Mouse (Mus musculus): ENCODE measurements at regions not wholly inside any gene's neighbourhood (a gene's known extent, or its start where the extent isn't known, plus 50 kb on each side); places are given as distances from the start of the nearest gene placed in this dataset.

DNA sequence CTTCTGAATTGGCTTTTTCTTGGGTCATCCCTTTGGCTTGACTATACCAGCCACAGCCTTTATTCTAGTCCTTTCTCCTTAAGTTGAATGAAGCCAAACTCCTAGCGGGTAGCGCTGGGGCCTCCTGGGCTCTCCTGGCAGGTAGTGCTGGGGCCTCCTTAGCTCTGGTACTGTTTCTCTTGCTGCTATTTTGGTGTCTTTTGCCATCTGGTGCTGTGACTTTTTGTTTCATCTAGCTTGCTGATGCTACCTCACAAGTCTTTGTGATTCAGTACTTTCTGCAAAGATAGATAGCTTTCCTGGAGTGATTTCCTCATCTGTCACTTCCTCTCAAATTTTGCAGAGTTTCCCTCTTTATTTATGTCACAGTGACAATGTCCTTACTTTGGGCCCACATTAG, 90.1 kb downstream of the Tmem200c start:
- Histone ChIP-seq H3K27me3 (replicated peaks) (no peaks in the 10 kb centered on the region), H3K27ac (ENCODE audit: insufficient read depth, low read depth) (no peak overlapping the region), H3K4me1 (ENCODE audit: control insufficient read depth in 1 of 2, insufficient read depth in 2 of 2) (no peaks in the 10 kb centered on the region), H3K9ac (ENCODE audit: insufficient read depth, low read depth) (no peak overlapping the region), H3K36me3 (replicated peaks in 1 of 2; ENCODE audit: control insufficient read depth in 1 of 2, insufficient read depth in 1 of 2, low read length in 1 of 2) (no peaks in the 10 kb centered on the region), H3K4me3 (replicated peaks in 1 of 3; ENCODE audit: low read depth in 2 of 3, low read length in 2 of 3, poor library complexity in 1 of 3) (no peak overlapping the region), H3K79me2 (replicated peaks; ENCODE audit: control insufficient read depth, extremely low read depth, insufficient read depth, poor library complexity, severe bottlenecking) (no peaks in the 10 kb centered on the region), H3K4me2 (ENCODE audit: insufficient read depth, low read depth, poor library complexity, severe bottlenecking) (no peak overlapping the region), H3K9me3 (replicated peaks; ENCODE audit: low read length) (peaks cover 50% of the 10 kb centered on the region)
- in situ Hi-C loops (cut with MboI; ENCODE audit: low pct_ligation_motif_present, low pct_unique_long_range_greater_than_20kb, low sequenced_read_pairs): no loop called here
- no peak for TF ChIP-seq CTCF (conservative IDR thresholded peaks at IDR 0.05 in 1 of 2, IDR thresholded peaks at IDR 0.05 in 1 of 2; ENCODE audit: low read depth in 2 of 2, low read length in 2 of 2)
- no peak for TF ChIP-seq SIN3A (IDR thresholded peaks at IDR 0.05; ENCODE audit: low read length)
- no peak for TF ChIP-seq IRF4 (IDR thresholded peaks at IDR 0.05; ENCODE audit: low read depth, low read length)
- TF ChIP-seq NELFE (IDR thresholded peaks at IDR 0.05; ENCODE audit: low read depth, low read length): no peak
- TF ChIP-seq HCFC1 (IDR thresholded peaks at IDR 0.05; ENCODE audit: low read depth, low read length): no peak
- TF ChIP-seq POLR2A (IDR thresholded peaks at IDR 0.05; ENCODE audit: low read depth, low read length): no peak
- DNase-seq (ENCODE audit: extremely low read depth): no peak
- dilution Hi-C loops (cut with MboI; ENCODE audit: extremely low pct_ligation_motif_present, extremely low pct_unique_long_range_greater_than_20kb, low sequenced_read_pairs): no loop called here

DNA sequence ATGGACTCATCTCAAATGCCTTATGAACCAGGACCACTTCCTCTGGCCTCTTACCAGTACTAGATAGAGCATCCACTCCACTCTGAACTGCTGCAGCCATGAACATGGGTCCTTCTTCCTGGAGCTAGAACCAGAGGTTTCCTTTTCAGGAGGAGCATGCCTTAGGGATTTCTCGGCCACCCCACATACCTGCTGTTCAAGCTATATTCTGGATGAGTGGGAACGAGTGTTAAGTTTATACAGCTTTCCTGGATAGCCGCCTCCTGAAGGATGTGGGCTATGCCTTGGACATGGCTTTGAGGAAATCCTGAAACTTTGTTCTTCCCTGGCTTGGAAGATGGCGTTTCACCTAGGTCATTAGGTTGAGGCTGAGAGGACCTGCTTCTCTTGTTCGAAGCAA, 91.8 kb downstream of the Tmem200c start:
- dilution Hi-C loops (cut with MboI; ENCODE audit: extremely low pct_ligation_motif_present, extremely low pct_unique_long_range_greater_than_20kb, low sequenced_read_pairs): no loop called here
- no peaks in the 10 kb centered on the region for H3K27me3 ChIP-seq (replicated peaks)
- H3K9ac ChIP-seq (ENCODE audit: insufficient read depth, low read depth): no peak overlapping the region
- peaks cover 50% of the 10 kb centered on the region for H3K9me3 ChIP-seq (replicated peaks; ENCODE audit: low read length)
- in situ Hi-C loops (cut with MboI; ENCODE audit: low pct_ligation_motif_present, low pct_unique_long_range_greater_than_20kb, low sequenced_read_pairs): no loop called here
- DNase-seq (ENCODE audit: extremely low read depth): no peak
- no peak overlapping the region for H3K4me3 ChIP-seq (replicated peaks in 1 of 3; ENCODE audit: low read depth in 2 of 3, low read length in 2 of 3, poor library complexity in 1 of 3)
- no peak overlapping the region for H3K4me2 ChIP-seq (ENCODE audit: insufficient read depth, low read depth, poor library complexity, severe bottlenecking)
- H3K27ac ChIP-seq (ENCODE audit: insufficient read depth, low read depth): no peak overlapping the region
- H3K4me1 ChIP-seq (ENCODE audit: control insufficient read depth in 1 of 2, insufficient read depth in 2 of 2): no peaks in the 10 kb centered on the region
- TF ChIP-seq JUN (IDR thresholded peaks at IDR 0.05; ENCODE audit: insufficient read depth, low read depth, low read length) (no peak), CHD2 (IDR thresholded peaks at IDR 0.05; ENCODE audit: low read length) (no peak), SMC3 (IDR thresholded peaks at IDR 0.05; ENCODE audit: low read depth, low read length) (no peak), HCFC1 (IDR thresholded peaks at IDR 0.05; ENCODE audit: low read depth, low read length) (no peak), SIN3A (IDR thresholded peaks at IDR 0.05; ENCODE audit: low read length) (no peak), POLR2AphosphoS2 (IDR thresholded peaks at IDR 0.05; ENCODE audit: low read depth, low read length) (no peak), CHD1 (IDR thresholded peaks at IDR 0.05; ENCODE audit: low read depth, low read length) (no peak), BHLHE40 (IDR thresholded peaks at IDR 0.05; ENCODE audit: low read depth, low read length) (no peak), RCOR1 (conservative IDR thresholded peaks at IDR 0.05; ENCODE audit: low read depth, low read length) (no peak), ZMIZ1 (IDR thresholded peaks at IDR 0.05; ENCODE audit: low read depth, low read length) (no peak), NRF1 (IDR thresholded peaks at IDR 0.05; ENCODE audit: low read depth, low read length) (no peak), MAX (IDR thresholded peaks at IDR 0.05; ENCODE audit: low read length) (no peak), GABPA (IDR thresholded peaks at IDR 0.05; ENCODE audit: insufficient replicate concordance, low read depth, low read length) (no peak)
- H3K36me3 ChIP-seq (replicated peaks in 1 of 2; ENCODE audit: control insufficient read depth in 1 of 2, insufficient read depth in 1 of 2, low read length in 1 of 2): no peaks in the 10 kb centered on the region
- H3K79me2 ChIP-seq (replicated peaks; ENCODE audit: control insufficient read depth, extremely low read depth, insufficient read depth, poor library complexity, severe bottlenecking): no peaks in the 10 kb centered on the region
